Mouse (Mus musculus): ENCODE measurements around the gene Apoa1. TPM values are rescaled to one million over a fixed set of nuclear protein-coding genes. Genes with fewer than 3 reads are reported as not detected.

The Apoa1 gene
- total RNA-seq (2023), result not detected

GRCm38 (mm10) chr9:46228491-46228890 is at the start of gene Apoa1:
Gene Apoa1 (plus strand): TSS chr9:46228580.

GRCm38 (mm10) chr9:46235596-46235648 is 7.0 kb downstream of the Apoa1 start, which contains the start of gene Apoc3:
Gene Apoc3 (minus strand): TSS chr9:46235636.

GRCm38 (mm10) chr9:46240526-46241153 is 12.3 kb downstream of the Apoa1 start, which contains the start of gene Apoa4:
Gene Apoa4 (plus strand): TSS chr9:46240696.

GRCm38 (mm10) chr9:46268343-46268873 is 40.0 kb downstream of the Apoa1 start, which contains the start of gene Apoa5:
Gene Apoa5 (plus strand): TSS chr9:46268633.

GRCm38 (mm10) chr9:46272677-46273454 is 44.5 kb downstream of the Apoa1 start, which contains the start of gene Zpr1:
Gene Zpr1 (plus strand): TSS chr9:46273064.

Other genes starting within 250 kb of the Apoa1 start
- 10 to 100 TPM; 46.4 to 51.3 TPM for gene Pafah1b2, start 215.9 kb upstream of the Apoa1 start, total RNA-seq (2023)
- 10 to 100 TPM; 54.3 to 55.2 TPM for gene Sik3, start 215.8 kb upstream of the Apoa1 start, total RNA-seq (2023)
- gene Apoc3, start 7.1 kb downstream of the Apoa1 start, total RNA-seq (2023), result not detected
- gene Apoa4, start 12.1 kb downstream of the Apoa1 start, total RNA-seq (2023), result not detected
- gene Apoa5, start 40.1 kb downstream of the Apoa1 start, total RNA-seq (2023), result not detected
- gene Zpr1, start 44.5 kb downstream of the Apoa1 start, total RNA-seq (2023), result 10 to 100 TPM; 29.0 to 33.1 TPM
- 10 to 100 TPM; 14.6 to 15.2 TPM for gene Bud13, start 54.4 kb downstream of the Apoa1 start, total RNA-seq (2023)
- gene 4931429L15Rik, start 91.4 kb downstream of the Apoa1 start, total RNA-seq (2023), result not detected

All from neutrophil, adult 59 days (primary cell).